Mouse (Mus musculus): ENCODE data around the gene Arpc5. TPM values are rescaled to one million over a fixed set of nuclear protein-coding genes. Genes with fewer than 3 reads are reported as not detected.

Arpc5 gene
- polyA plus RNA-seq, 1 experiment from 2014 or later, result 326 TPM

DNA sequence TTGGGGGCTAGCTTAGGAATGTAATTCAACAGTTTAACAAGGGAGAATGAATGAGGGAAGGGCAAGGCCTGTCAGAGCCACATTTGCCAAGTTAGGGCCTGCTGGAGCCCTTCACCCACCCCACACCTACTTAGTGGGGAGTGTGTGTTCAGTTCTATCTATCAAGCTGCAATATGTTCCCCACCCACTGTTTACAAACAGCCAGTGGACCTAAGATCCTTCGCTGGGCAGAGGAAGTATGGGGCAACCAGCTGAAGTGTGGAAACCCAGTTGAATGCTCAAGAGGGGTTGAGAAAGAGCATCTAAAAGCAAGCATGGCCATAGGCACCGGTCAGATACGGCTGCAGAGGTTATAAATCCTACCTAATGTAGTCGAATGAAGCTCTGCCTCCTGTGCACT is 20.6 kb downstream of the Arpc5 start:
- no peak overlapping the region for H3K9ac ChIP-seq
- H3K36me3 ChIP-seq, result no peaks in the 10 kb centered on the region
- H3K27me3 ChIP-seq (replicated peaks), result no peaks in the 10 kb centered on the region
- no peak overlapping the region for H3K27ac ChIP-seq
- no peak overlapping the region for H3K4me3 ChIP-seq (replicated peaks)
- H3K4me1 ChIP-seq, result peaks cover 4% of the 10 kb centered on the region; the same call in 1 of the 2 replicates
- H3K9me3 ChIP-seq, result no peaks in the 10 kb centered on the region
- ATAC-seq (ENCODE audit: insufficient read depth, low FRiP score, low read depth), result no peak
- H3K4me2 ChIP-seq, result no peak overlapping the region
- WGBS, result 84% methylated on average over 4 of the region's 4 CpGs

DNA sequence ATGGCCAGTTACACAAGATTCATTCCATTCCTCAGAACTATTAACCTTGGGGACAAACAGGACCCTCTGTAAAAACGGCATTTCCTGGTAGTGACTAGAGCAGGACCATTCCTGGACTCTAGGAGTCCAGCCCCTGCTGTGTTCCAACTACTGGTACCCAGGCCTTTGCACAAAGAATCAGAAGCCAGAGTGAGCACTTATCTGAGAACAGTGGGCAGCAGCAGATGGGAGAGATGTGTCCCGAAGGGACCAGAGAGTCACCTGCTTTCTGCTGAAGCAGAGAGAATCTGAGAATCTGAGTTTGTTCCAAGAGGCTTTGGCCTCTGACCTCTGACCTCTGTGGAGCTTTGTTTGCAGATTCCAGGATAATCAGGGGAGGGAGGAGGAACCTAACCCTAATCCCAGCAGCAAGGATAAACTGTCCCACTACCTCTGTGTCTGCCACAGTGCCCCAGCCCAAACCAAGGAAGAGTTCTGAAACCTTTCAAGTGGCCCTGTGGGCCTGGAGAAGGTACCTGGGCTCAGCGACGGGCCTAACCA is 21.8 kb downstream of the Arpc5 start:
- ATAC-seq (ENCODE audit: insufficient read depth, low FRiP score, low read depth), result no peak
- Histone ChIP-seq H3K36me3 (no peaks in the 10 kb centered on the region), H3K9me3 (no peaks in the 10 kb centered on the region), H3K27me3 (replicated peaks) (no peaks in the 10 kb centered on the region), H3K4me1 (peaks cover 4% of the 10 kb centered on the region; the same call in 1 of the 2 replicates), H3K27ac (no peak overlapping the region), H3K9ac (no peak overlapping the region), H3K4me3 (replicated peaks) (no peak overlapping the region), H3K4me2 (no peak overlapping the region)
- WGBS, result 45% methylated on average over 4 of the region's 4 CpGs

DNA sequence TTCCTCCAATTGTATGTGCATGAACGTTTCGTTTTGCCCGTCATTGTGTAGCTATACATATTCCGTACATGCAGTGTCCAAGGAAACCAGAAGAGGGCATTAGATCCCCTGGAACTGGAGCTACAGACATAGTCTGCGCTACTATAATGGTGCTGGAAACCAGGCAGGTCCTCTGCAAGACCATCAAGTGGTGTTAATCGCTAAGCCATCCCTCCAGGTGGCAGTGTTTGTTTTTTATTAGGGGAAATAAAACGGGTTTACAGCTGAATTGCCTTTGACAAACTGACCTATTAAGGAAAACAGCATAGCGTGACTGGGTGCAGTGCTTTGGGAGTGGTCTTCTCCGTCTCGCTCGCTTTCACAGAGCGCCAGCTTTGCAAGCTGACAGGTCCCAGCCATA is 23.9 kb downstream of the Arpc5 start:
- H3K9ac ChIP-seq, result no peak overlapping the region
- H3K27ac ChIP-seq, result no peak overlapping the region
- no peak overlapping the region for H3K4me3 ChIP-seq (replicated peaks)
- no peaks in the 10 kb centered on the region for H3K9me3 ChIP-seq
- H3K36me3 ChIP-seq, result no peaks in the 10 kb centered on the region
- peaks cover 4% of the 10 kb centered on the region; the same call in 1 of the 2 replicates for H3K4me1 ChIP-seq
- no peak overlapping the region for H3K4me2 ChIP-seq
- whole genome bisulfite sequencing, result 25% methylated on average over 12 of the region's 12 CpGs
- H3K27me3 ChIP-seq (replicated peaks), result no peaks in the 10 kb centered on the region
- no peak for ATAC-seq (ENCODE audit: insufficient read depth, low FRiP score, low read depth)

DNA sequence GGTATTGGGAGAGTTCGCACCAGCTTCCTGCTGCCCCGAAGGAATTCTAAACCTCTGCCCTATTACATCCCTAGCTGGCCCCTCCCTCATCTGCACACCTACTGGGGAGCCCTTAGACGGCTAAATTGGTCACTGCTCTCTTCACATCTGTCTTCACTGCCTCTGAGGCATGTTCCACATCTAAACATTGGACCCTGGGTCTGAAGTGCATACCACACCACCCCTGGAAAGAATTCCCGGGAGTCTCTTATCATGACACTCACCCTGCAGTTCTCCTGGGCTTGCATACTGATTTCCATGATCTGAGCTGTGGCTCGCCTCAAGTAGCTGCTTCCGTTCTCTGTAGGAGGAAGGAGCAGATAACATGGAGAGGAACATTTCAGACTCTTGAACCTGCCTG is 24.5 kb downstream of the Arpc5 start:
- peaks cover 4% of the 10 kb centered on the region; the same call in 1 of the 2 replicates for H3K4me1 ChIP-seq
- no peak overlapping the region for H3K9ac ChIP-seq
- 12% methylated on average over 6 of the region's 6 CpGs for WGBS
- H3K9me3 ChIP-seq, result no peaks in the 10 kb centered on the region
- H3K27ac ChIP-seq, result no peak overlapping the region
- no peaks in the 10 kb centered on the region for H3K36me3 ChIP-seq
- H3K4me3 ChIP-seq (replicated peaks), result no peak overlapping the region
- no peak overlapping the region for H3K4me2 ChIP-seq
- H3K27me3 ChIP-seq (replicated peaks), result no peaks in the 10 kb centered on the region
- 0 out of 2 replicates have a peak, but pooled peaks have one; percentile 24 for ATAC-seq (ENCODE audit: insufficient read depth, low FRiP score, low read depth)

DNA sequence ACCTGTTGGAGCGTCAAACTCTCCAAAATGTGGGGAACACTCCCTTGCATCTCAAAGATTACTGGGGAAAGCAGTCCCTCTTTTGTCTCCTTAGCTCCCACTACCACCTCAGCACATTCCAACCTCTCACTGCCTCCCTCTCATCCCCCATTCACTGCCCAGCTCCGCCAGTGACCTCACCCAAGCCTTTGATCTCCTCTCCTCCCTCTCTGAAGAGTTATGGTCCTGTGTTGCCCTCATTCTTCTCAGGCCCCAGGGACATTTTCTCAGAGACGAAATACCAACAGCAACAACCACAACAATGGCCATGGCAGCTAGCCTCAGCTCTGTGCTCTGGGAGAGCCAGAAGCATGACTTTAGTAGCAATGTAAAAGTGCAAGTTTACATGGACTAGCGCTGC is 24.9 kb downstream of the Arpc5 start:
- no peak overlapping the region for H3K4me3 ChIP-seq (replicated peaks)
- no peaks in the 10 kb centered on the region for H3K9me3 ChIP-seq
- H3K4me1 ChIP-seq, result peaks cover 4% of the 10 kb centered on the region; the same call in 1 of the 2 replicates
- no peaks in the 10 kb centered on the region for H3K36me3 ChIP-seq
- no peak overlapping the region for H3K27ac ChIP-seq
- no peaks in the 10 kb centered on the region for H3K27me3 ChIP-seq (replicated peaks)
- ATAC-seq (ENCODE audit: insufficient read depth, low FRiP score, low read depth), result no peak
- H3K4me2 ChIP-seq, result no peak overlapping the region
- WGBS, result 31% methylated on average over 4 of the region's 4 CpGs
- H3K9ac ChIP-seq, result no peak overlapping the region

DNA sequence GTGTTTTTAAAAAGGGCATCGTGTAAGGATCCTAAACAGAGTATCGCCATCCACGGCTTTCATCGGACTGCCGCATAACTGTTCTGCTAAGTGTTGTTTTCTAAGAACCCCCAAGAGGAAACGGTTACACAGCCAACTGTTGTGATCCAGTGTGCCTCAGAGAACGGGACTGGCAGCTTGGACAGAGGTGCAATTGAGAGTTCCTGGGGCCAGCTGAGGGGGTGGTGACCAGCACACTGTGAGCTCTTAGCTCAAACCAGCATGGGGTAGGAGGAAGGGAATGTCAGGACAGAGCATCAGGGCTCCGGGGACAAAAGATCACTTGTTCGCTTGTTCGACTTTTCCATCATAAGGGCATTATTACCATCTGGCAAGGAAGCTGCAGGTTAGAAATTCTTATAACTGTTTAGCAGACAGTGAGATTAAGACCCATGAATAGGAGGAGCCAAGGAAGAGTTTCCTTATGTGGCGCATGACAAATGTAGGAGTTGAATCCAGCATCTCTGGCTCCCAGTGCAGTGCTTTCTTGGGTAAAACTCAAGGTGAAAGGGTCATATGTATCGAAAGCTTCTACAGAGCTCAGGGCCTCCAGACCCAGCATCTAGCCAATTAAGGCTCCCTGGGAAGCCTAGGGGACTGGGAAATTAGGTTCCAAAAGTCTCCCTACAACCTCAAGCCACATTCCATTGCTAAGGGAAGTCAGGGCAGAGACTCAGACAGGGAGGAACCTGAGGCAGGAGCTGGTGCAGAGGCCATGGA is 26.6 kb downstream of the Arpc5 start:
- peak; percentile 48; the same call in 1 of the 2 replicates for ATAC-seq (ENCODE audit: insufficient read depth, low FRiP score, low read depth)
- Histone ChIP-seq H3K27ac (no peak overlapping the region), H3K36me3 (no peaks in the 10 kb centered on the region), H3K9me3 (no peaks in the 10 kb centered on the region), H3K27me3 (replicated peaks) (no peaks in the 10 kb centered on the region), H3K9ac (no peak overlapping the region), H3K4me1 (peaks cover 4% of the 10 kb centered on the region; the same call in 1 of the 2 replicates), H3K4me2 (no peak overlapping the region), H3K4me3 (replicated peaks) (no peak overlapping the region)
- 66% methylated on average over 12 of the region's 12 CpGs for WGBS

DNA sequence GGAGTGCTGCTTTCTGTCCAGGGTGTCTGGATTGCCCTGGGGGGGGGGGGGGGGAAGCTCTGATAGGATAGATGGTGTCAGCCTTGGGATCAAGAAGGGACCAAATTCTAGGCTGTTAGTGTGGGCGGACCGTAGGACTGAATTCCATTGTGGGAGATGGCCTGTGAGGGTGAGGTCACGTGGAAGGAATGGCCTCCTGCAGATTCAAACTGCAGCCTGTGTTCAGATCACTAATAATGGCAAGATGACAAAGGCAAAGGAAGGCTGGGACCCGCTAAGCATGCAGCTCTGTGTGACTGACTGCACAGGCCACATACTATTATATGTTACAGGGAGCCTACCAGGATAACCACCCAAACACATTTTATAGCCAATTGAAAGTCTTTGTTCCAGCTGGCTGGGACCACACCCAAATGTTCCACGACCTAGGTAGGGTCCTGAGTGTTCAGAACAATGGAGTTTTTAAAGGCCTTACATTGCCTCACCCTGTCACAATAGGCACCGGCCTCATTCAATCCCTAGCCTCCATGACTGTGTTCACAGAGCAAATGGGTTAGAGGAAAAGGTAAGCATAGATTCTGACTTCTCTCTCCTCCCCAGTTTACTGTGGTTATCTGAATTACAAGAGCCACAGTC is 27.3 kb downstream of the Arpc5 start:
- WGBS, result 72% methylated on average over 6 of the region's 6 CpGs
- no peaks in the 10 kb centered on the region for H3K9me3 ChIP-seq
- no peak overlapping the region for H3K9ac ChIP-seq
- no peak overlapping the region for H3K27ac ChIP-seq
- no peaks in the 10 kb centered on the region for H3K36me3 ChIP-seq
- 0 out of 2 replicates have a peak, but pooled peaks cover 2% of the 10 kb centered on the region for H3K4me1 ChIP-seq
- no peak for ATAC-seq (ENCODE audit: insufficient read depth, low FRiP score, low read depth)
- H3K4me2 ChIP-seq, result no peak overlapping the region
- no peak overlapping the region for H3K4me3 ChIP-seq (replicated peaks)
- H3K27me3 ChIP-seq (replicated peaks), result no peaks in the 10 kb centered on the region

DNA sequence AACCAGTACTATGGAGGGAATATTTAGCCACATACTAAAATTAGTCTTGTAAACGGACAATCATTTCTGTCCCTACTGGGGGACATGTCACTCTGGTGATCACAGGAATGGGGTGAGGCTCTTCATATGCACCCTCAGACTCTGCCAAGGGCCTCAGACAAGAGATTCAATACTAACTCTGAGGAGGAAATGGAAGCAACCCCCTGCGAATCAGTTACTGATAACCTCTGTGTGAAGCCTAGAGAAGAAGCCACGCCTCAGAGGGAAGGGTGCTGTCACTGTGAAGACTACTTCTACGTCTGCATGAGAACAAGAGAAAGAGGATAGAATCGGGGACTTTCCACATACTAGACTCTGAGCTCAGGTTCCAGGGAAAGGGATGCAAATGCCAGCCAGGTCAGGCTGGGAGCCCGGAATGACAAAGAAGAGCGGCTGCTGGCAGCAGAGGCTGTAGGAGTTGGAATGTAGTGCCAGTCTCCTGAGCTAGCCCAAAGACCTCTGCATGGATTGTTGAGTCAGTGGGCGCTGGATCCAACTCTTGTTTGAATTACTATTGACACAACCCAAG is 29.4 kb downstream of the Arpc5 start:
- Histone ChIP-seq H3K4me2 (no peak overlapping the region), H3K36me3 (no peaks in the 10 kb centered on the region), H3K4me3 (replicated peaks) (no peak overlapping the region), H3K27ac (no peak overlapping the region), H3K27me3 (replicated peaks) (no peaks in the 10 kb centered on the region), H3K9me3 (no peaks in the 10 kb centered on the region), H3K9ac (no peak overlapping the region), H3K4me1 (0 out of 2 replicates have a peak, but pooled peaks cover 2% of the 10 kb centered on the region)
- no peak for ATAC-seq (ENCODE audit: insufficient read depth, low FRiP score, low read depth)
- WGBS, result 65% methylated on average over 8 of the region's 8 CpGs

DNA sequence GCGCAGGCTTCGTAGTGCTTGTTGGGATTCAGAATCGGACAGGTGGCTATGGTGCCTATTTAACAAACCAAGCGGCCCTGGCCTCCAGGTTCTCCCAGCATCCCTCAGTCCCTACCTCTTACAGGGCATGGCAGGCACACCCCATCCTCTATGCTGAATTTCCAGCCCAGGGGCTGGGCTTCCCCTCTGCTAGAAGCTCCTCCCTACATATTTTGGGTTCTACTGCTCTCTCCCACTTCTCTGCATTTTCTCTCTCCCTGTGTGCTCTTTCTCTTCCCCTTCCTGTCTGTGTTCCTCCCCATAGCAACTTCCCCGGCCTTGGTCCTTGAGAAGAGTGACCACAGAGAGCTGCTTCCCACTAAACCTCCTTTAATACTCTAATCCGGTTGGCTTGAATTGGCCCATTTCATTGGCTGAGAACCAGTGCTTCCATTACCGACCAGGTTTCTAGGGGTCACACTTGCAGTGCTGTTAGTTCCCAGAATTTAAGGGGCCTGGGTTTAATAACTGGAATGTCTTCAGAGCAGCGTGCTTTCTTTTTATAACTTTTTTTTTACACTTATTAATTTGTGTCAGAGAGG is 30.4 kb downstream of the Arpc5 start:
- Histone ChIP-seq H3K9me3 (no peaks in the 10 kb centered on the region), H3K4me2 (no peak overlapping the region), H3K36me3 (no peaks in the 10 kb centered on the region), H3K9ac (no peak overlapping the region), H3K4me1 (no peaks in the 10 kb centered on the region), H3K4me3 (replicated peaks) (no peak overlapping the region), H3K27me3 (replicated peaks) (no peaks in the 10 kb centered on the region), H3K27ac (no peak overlapping the region)
- WGBS, result 76% methylated on average over 8 of the region's 8 CpGs
- no peak for ATAC-seq (ENCODE audit: insufficient read depth, low FRiP score, low read depth)

DNA sequence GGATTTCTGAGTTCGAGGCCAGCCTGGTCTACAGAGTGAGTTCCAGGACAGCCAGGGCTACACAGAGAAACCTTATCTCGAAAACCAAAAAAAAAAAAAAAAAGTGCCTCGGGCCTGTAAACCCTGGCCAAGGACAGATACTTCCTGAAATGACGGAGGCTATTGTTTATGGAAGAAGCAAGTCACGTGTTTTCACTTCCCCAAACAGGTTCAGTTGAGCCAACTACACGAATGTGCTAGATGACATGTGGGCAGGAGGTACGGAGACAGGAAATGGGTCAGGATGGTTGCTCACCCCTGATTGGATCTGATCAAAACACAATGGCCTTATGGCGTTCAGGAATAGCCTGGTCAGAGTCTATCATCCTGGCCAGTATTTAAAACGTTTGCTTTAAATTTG is 31.8 kb downstream of the Arpc5 start:
- ATAC-seq (ENCODE audit: insufficient read depth, low FRiP score, low read depth), result peak; percentile 50; the same call in 1 of the 2 replicates
- Histone ChIP-seq H3K27me3 (replicated peaks) (no peaks in the 10 kb centered on the region), H3K4me3 (replicated peaks) (no peak overlapping the region), H3K36me3 (no peaks in the 10 kb centered on the region), H3K9me3 (no peaks in the 10 kb centered on the region), H3K27ac (no peak overlapping the region), H3K9ac (no peak overlapping the region), H3K4me2 (no peak overlapping the region), H3K4me1 (no peaks in the 10 kb centered on the region)
- 55% methylated on average over 9 of the region's 9 CpGs for WGBS

DNA sequence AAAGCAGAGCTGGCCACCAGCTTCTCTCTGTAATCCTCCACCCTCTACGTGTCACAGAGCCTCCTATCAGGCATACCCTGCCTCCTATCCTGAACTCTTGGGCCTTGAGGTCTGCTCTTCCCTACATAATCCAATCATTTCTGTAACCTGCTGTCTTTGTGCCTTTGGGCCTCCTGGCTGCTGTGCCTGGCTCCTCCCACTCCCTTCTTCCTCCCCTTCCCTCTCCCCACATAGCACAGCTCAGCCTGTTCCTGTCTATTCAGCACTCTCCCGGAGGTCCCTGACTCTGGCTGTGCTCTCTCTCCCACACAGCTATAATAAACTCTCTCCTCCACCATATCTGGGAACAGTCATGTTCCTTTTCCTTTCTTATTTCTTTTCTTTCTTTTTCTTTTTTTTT is 33.6 kb downstream of the Arpc5 start, which contains the start of gene Ncf2:
Gene Ncf2, plus strand, starts transcription at position 298 of the 400 bp plus-strand sequence.
- Histone ChIP-seq H3K4me1 (no peaks in the 10 kb centered on the region), H3K27ac (peak within 1 kb of the TSS; percentile 2), H3K4me2 (no peak within 1 kb of the TSS), H3K4me3 (replicated peaks) (no peak within 1 kb of the TSS), H3K27me3 (replicated peaks) (no peaks in the 10 kb centered on the region), H3K36me3 (no peaks in the 10 kb centered on the region), H3K9ac (no peak within 1 kb of the TSS), H3K9me3 (no peaks in the 10 kb centered on the region)
- 16% methylated on average over 2 of the region's 2 CpGs for WGBS
- ATAC-seq (ENCODE audit: insufficient read depth, low FRiP score, low read depth), result peak; percentile 86; the same call in 1 of the 2 replicates

All from stomach, embryonic 15.5 days (tissue).